Mouse (Mus musculus): ENCODE measurements around the gene BC030867. TPM values are rescaled to one million over a fixed set of nuclear protein-coding genes. Genes with fewer than 3 reads are reported as not detected.

The BC030867 gene
- polyA plus RNA-seq, 1 experiment from 2014 or later, result 26.9 TPM

DNA sequence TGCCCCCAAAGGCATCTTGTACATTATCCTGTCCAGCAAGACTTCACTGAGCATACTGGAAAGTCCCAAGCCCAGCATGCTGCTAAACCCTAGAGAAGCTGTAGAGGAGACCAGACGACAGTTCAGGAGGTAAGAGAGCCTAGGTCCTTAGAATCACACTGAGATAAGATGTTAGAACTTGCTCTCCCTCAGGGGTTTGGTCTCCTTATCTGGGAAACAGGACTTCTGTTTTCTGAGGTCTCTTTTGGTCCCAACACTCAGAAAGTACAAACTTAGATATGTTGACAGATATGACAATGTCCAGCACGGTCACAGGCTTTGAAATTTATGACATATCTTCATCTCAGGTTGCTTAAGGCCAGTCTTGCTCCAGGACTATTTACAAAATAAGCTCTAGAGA lies 12.7 kb upstream of the BC030867 start:
- Histone ChIP-seq H3K4me2 (ENCODE audit: low read depth, severe bottlenecking) (no peak overlapping the region), H3K27ac (replicated peaks; ENCODE audit: low read depth, low read length) (no peak overlapping the region), H3K36me3 (ENCODE audit: control insufficient read depth, insufficient read depth, low read length) (no peaks in the 10 kb centered on the region), H3K9ac (ENCODE audit: low read length) (no peak overlapping the region), H3K9me3 (ENCODE audit: control insufficient read depth, low read length) (no peaks in the 10 kb centered on the region), H3K4me3 (ENCODE audit: low read depth, low read length) (no peak overlapping the region), H3K27me3 (ENCODE audit: control insufficient read depth, insufficient read depth, low read length) (no peaks in the 10 kb centered on the region), H3K4me1 (ENCODE audit: control insufficient read depth, insufficient read depth, low read length) (no peaks in the 10 kb centered on the region)
- DNase-seq (ENCODE audit: low spot score) (no peak), ATAC-seq (ENCODE audit: insufficient number of reproducible peaks, low FRiP score, low TSS enrichment, low read depth) (no peak)
- WGBS, result 71% methylated on average over 2 of the region's 2 CpGs

DNA sequence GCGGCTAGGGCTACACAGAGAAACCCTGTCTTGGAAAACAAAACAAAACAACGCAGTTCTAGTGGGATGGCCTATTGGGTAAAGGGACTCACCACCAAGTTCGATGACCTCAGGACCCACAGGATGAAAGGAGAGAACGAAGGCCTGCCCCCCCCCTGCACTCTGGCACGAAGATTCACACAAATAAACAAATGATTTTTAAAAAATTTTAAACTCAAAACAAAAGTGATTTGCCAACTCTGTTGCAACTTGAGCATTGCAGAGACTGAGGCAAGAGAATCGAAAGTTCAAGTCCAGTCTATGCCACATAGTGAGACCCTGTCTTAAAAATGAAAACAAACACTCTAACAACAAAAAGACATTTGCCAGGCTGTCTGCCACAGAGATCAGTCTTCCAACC lies 8.0 kb upstream of the BC030867 start:
- Histone ChIP-seq H3K4me2 (ENCODE audit: low read depth, severe bottlenecking) (no peak overlapping the region), H3K4me1 (ENCODE audit: control insufficient read depth, insufficient read depth, low read length) (0 out of 2 replicates have a peak, but pooled peaks cover 3% of the 10 kb centered on the region), H3K4me3 (ENCODE audit: low read depth, low read length) (no peak overlapping the region), H3K9ac (ENCODE audit: low read length) (no peak overlapping the region), H3K9me3 (ENCODE audit: control insufficient read depth, low read length) (no peaks in the 10 kb centered on the region), H3K27ac (replicated peaks; ENCODE audit: low read depth, low read length) (no peak overlapping the region), H3K27me3 (ENCODE audit: control insufficient read depth, insufficient read depth, low read length) (no peaks in the 10 kb centered on the region), H3K36me3 (ENCODE audit: control insufficient read depth, insufficient read depth, low read length) (no peaks in the 10 kb centered on the region)
- DNase-seq (ENCODE audit: low spot score), result no peak
- no peak for ATAC-seq (ENCODE audit: insufficient number of reproducible peaks, low FRiP score, low TSS enrichment, low read depth)
- WGBS, result 86% methylated on average over 6 of the region's 6 CpGs

DNA sequence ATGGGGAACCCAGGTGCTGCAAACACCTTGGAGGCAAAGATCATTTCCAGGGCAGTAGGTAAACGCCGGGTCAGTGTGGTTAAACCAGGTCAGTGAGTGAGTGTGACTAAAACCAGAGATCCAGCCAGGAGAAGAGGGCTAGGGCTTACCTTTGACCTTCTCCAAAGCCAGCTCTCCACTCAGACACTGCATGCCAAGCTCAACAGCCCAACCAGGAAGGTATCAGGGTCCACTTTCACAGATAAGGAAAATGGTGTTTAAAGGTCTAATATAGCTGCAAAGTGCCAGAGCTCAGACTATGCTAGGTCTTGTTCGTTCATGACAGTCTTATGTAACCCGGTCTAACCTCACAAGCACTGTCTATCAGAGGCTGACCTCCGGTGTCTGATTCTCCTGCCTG lies 7.4 kb upstream of the BC030867 start:
- Histone ChIP-seq H3K27me3 (ENCODE audit: control insufficient read depth, insufficient read depth, low read length) (no peaks in the 10 kb centered on the region), H3K4me3 (ENCODE audit: low read depth, low read length) (no peak overlapping the region), H3K27ac (replicated peaks; ENCODE audit: low read depth, low read length) (no peak overlapping the region), H3K9me3 (ENCODE audit: control insufficient read depth, low read length) (no peaks in the 10 kb centered on the region), H3K9ac (ENCODE audit: low read length) (no peak overlapping the region), H3K4me1 (ENCODE audit: control insufficient read depth, insufficient read depth, low read length) (0 out of 2 replicates have a peak, but pooled peaks cover 3% of the 10 kb centered on the region), H3K36me3 (ENCODE audit: control insufficient read depth, insufficient read depth, low read length) (no peaks in the 10 kb centered on the region), H3K4me2 (ENCODE audit: low read depth, severe bottlenecking) (no peak overlapping the region)
- WGBS, result 79% methylated on average over 5 of the region's 5 CpGs
- no peak for DNase-seq (ENCODE audit: low spot score)
- no peak for ATAC-seq (ENCODE audit: insufficient number of reproducible peaks, low FRiP score, low TSS enrichment, low read depth)

DNA sequence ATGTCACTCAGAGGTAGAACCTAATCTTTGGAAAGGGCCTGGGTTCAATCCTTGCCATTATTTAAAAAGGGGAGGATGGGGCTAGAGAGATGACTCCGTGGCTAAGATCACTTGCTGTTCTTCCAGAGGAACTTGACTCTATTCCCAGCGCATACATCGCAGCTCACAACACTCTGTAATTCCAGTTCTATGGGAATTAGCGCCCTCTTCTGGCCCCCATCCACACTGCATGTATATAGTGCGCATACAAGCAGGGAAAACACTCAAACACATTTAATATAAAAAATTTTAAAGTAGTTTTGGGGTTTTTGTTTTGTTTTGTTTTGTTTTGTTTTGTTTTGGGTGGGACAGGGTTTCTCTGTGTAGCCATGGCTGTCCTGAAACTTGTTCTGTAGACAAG lies 6.8 kb upstream of the BC030867 start:
- H3K36me3 ChIP-seq (ENCODE audit: control insufficient read depth, insufficient read depth, low read length), result no peaks in the 10 kb centered on the region
- DNase-seq (ENCODE audit: low spot score) (no peak), ATAC-seq (ENCODE audit: insufficient number of reproducible peaks, low FRiP score, low TSS enrichment, low read depth) (no peak)
- no peak overlapping the region for H3K27ac ChIP-seq (replicated peaks; ENCODE audit: low read depth, low read length)
- 0 out of 2 replicates have a peak, but pooled peaks cover 3% of the 10 kb centered on the region for H3K4me1 ChIP-seq (ENCODE audit: control insufficient read depth, insufficient read depth, low read length)
- no peak overlapping the region for H3K4me3 ChIP-seq (ENCODE audit: low read depth, low read length)
- H3K4me2 ChIP-seq (ENCODE audit: low read depth, severe bottlenecking), result no peak overlapping the region
- no peaks in the 10 kb centered on the region for H3K9me3 ChIP-seq (ENCODE audit: control insufficient read depth, low read length)
- WGBS, result 48% methylated on average over 5 of the region's 5 CpGs
- no peaks in the 10 kb centered on the region for H3K27me3 ChIP-seq (ENCODE audit: control insufficient read depth, insufficient read depth, low read length)
- no peak overlapping the region for H3K9ac ChIP-seq (ENCODE audit: low read length)

DNA sequence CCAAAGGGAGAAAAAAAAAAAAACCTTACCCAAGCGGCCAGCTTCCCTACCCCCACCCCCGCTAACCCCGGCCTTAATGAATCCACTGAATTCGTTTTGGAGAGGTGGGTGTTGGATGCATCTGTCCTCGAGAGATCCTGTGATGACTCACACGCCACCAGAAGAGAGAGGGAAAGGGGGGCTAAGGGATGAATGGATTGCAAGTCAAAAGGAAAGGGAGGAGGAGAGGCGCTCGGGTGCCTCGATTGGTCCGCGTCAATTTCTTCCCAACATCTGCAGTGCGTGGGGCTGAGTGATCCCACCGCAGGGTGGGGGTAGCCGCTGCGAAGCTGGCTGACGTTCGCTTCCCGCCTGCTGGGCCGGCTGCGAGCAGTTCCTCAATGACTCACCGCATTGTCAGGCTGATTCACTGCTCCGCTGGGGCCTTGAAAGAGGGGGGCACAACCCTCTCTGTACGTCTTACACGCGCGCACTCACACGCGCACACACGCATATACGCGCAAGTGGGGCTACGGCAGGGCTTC lies 3.7 kb upstream of the BC030867 start:
- Histone ChIP-seq H3K9ac (ENCODE audit: low read length) (peak overlapping the region; percentile 46), H3K27me3 (ENCODE audit: control insufficient read depth, insufficient read depth, low read length) (no peaks in the 10 kb centered on the region), H3K9me3 (ENCODE audit: control insufficient read depth, low read length) (no peaks in the 10 kb centered on the region), H3K4me1 (ENCODE audit: control insufficient read depth, insufficient read depth, low read length) (peaks cover 8% of the 10 kb centered on the region; the same call in 1 of the 2 replicates), H3K36me3 (ENCODE audit: control insufficient read depth, insufficient read depth, low read length) (no peaks in the 10 kb centered on the region), H3K27ac (replicated peaks; ENCODE audit: low read depth, low read length) (no peak overlapping the region), H3K4me2 (ENCODE audit: low read depth, severe bottlenecking) (peak overlapping the region; percentile 63), H3K4me3 (ENCODE audit: low read depth, low read length) (peak overlapping the region; percentile 24)
- 3% methylated on average over 32 of the region's 32 CpGs for WGBS
- DNase-seq (ENCODE audit: low spot score), result peak; percentile 62
- peak; percentile 58 for ATAC-seq (ENCODE audit: insufficient number of reproducible peaks, low FRiP score, low TSS enrichment, low read depth)

DNA sequence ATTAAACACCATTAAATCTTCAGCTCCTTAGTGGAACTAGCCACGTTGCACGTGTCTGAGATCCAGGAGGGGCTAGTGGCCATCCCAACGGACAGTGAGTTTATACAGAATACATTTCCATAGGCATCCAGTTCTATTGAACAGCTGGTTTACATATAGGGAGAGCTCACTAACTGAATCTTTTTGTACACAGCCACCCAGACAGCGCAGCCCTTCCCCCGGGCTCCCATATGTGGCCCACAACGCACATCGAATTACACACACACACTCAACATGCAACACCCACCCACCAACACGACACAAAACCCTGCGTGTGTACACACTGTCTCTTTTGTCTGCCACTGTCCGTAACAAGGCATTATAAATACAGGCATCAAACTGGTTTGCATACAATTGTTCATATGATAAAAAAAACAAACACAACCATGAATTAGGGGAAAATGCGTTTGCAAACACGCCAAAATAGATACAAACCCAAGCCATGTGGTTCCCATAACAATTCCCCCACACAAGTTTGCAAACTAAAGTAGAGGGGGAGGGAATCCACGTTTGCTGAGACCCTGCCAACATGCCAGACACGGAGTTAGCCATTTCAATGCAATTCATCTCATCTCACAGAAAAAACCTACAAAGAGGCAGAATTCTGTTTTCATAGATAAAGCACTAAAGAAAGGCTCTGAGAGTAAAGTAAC lies 3.0 kb upstream of the BC030867 start:
- Histone ChIP-seq H3K27ac (replicated peaks; ENCODE audit: low read depth, low read length) (no peak overlapping the region), H3K4me3 (ENCODE audit: low read depth, low read length) (peak overlapping the region; percentile 24; the same call in 1 of the 2 replicates)
- WGBS, result 57% methylated on average over 14 of the region's 14 CpGs

DNA sequence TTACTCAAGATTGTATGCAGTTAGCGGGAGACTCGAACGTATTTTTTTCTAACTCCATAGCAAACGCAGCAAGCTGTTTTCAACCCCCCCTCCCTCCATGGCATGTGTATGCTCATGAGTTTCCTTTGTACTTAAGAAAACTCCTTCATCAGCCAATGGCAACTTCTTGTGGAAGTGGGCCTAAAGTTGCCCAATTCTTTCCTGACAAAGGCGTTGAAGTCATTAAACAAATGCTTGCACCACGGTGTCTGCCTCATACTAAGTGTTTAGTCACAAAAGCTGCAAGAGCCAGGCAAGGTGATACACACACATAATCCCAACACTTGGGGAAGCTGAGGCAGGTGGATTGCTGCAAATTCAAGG lies 2.4 kb upstream of the BC030867 start:
- H3K9ac ChIP-seq (ENCODE audit: low read length), result no peak overlapping the region
- peaks cover 8% of the 10 kb centered on the region; the same call in 1 of the 2 replicates for H3K4me1 ChIP-seq (ENCODE audit: control insufficient read depth, insufficient read depth, low read length)
- H3K36me3 ChIP-seq (ENCODE audit: control insufficient read depth, insufficient read depth, low read length), result no peaks in the 10 kb centered on the region
- H3K4me3 ChIP-seq (ENCODE audit: low read depth, low read length), result no peak overlapping the region
- no peak for DNase-seq (ENCODE audit: low spot score)
- H3K27ac ChIP-seq (replicated peaks; ENCODE audit: low read depth, low read length), result no peak overlapping the region
- no peak for ATAC-seq (ENCODE audit: insufficient number of reproducible peaks, low FRiP score, low TSS enrichment, low read depth)
- no peaks in the 10 kb centered on the region for H3K27me3 ChIP-seq (ENCODE audit: control insufficient read depth, insufficient read depth, low read length)
- WGBS, result 90% methylated on average over 6 of the region's 6 CpGs
- H3K4me2 ChIP-seq (ENCODE audit: low read depth, severe bottlenecking), result no peak overlapping the region
- no peaks in the 10 kb centered on the region for H3K9me3 ChIP-seq (ENCODE audit: control insufficient read depth, low read length)

More for the DNA sequence above, 3.0 kb upstream of the BC030867 start:
- Histone ChIP-seq H3K36me3 (ENCODE audit: control insufficient read depth, insufficient read depth, low read length) (no peaks in the 10 kb centered on the region), H3K9ac (ENCODE audit: low read length) (no peak overlapping the region; the same call in 1 of the 2 replicates), H3K4me1 (ENCODE audit: control insufficient read depth, insufficient read depth, low read length) (peaks cover 8% of the 10 kb centered on the region; the same call in 1 of the 2 replicates), H3K4me2 (ENCODE audit: low read depth, severe bottlenecking) (peak overlapping the region; percentile 63; the same call in 1 of the 2 replicates), H3K9me3 (ENCODE audit: control insufficient read depth, low read length) (no peaks in the 10 kb centered on the region), H3K27me3 (ENCODE audit: control insufficient read depth, insufficient read depth, low read length) (no peaks in the 10 kb centered on the region)
- no peak for DNase-seq (ENCODE audit: low spot score)
- ATAC-seq (ENCODE audit: insufficient number of reproducible peaks, low FRiP score, low TSS enrichment, low read depth), result no peak

DNA sequence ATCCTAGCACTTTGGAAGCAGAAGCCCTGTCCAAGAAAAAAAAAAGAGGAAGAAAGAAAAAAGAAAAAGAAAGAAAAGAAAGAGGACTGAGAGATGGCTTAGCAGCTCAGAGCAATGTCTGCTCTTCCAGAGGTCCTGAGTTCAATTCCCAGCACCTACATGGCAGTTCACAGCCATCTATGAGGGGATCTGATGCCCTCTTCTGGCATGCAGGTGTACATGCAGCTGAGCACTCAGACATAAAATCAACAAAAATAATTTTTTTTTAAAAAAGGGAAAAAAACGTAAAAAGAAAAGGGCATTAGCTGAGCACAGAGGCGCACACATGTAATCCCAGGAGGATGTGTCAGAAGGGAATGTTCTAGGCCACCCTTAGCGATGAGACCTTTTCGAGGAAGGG lies 1.8 kb upstream of the BC030867 start:
- Histone ChIP-seq H3K9me3 (ENCODE audit: control insufficient read depth, low read length) (no peaks in the 10 kb centered on the region), H3K4me2 (ENCODE audit: low read depth, severe bottlenecking) (no peak overlapping the region), H3K4me3 (ENCODE audit: low read depth, low read length) (no peak overlapping the region), H3K9ac (ENCODE audit: low read length) (no peak overlapping the region), H3K36me3 (ENCODE audit: control insufficient read depth, insufficient read depth, low read length) (no peaks in the 10 kb centered on the region), H3K27me3 (ENCODE audit: control insufficient read depth, insufficient read depth, low read length) (no peaks in the 10 kb centered on the region), H3K4me1 (ENCODE audit: control insufficient read depth, insufficient read depth, low read length) (peaks cover 8% of the 10 kb centered on the region; the same call in 1 of the 2 replicates), H3K27ac (replicated peaks; ENCODE audit: low read depth, low read length) (no peak overlapping the region)
- DNase-seq (ENCODE audit: low spot score) (no peak), ATAC-seq (ENCODE audit: insufficient number of reproducible peaks, low FRiP score, low TSS enrichment, low read depth) (no peak)
- WGBS, result 91% methylated on average over 4 of the region's 4 CpGs

All from limb, embryonic 11.5 days (tissue).